Mouse (Mus musculus) right cerebral cortex, postnatal 14 days (tissue): ENCODE measurements around the gene Mrnip.

Experiments
- DNase-seq: peaks from one replicate; pipeline ENCODE4 v3.0.0; 2022

Mrnip gene

DNA sequence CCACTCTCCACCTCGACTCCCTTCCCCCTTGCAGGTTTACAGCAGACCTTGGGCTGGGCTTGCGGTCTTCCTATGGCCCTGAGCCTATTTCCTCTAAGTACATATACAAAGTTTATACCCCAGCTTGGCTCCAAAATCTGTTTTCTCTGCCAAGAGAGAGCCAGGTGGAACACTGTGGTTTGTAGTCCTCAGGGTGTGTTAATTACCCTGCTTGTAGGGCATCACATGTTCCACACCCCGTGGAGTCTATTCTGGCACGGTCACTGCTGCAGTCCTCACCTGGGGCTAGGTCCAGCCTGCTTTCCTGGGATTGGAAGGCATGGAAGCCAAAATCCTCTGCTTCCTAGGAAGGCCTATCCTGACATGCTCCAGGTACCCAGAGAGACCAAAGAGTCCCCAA is 53.5 kb downstream of the Mrnip start:
- no peak for DNase-seq

DNA sequence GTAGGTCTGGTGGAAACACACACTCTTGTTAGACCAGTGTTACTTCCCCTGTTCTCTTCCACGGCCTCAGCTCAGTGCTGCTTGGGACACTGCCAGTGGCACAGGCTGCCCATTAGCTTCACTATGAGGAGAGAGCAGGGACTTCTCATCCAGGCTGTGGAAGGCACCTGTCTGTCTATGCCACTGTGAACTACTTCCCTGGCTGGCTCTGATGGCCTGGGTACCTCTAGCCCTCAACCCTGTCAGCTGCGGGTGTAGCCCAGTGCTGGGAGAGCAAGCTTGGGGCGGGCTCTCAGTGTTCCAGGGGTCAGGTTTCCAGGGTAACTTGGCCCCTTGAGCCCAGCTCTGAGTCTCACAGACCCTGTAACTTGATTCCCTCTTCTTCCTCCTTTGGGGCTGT is 54.5 kb downstream of the Mrnip start:
- no peak for DNase-seq

DNA sequence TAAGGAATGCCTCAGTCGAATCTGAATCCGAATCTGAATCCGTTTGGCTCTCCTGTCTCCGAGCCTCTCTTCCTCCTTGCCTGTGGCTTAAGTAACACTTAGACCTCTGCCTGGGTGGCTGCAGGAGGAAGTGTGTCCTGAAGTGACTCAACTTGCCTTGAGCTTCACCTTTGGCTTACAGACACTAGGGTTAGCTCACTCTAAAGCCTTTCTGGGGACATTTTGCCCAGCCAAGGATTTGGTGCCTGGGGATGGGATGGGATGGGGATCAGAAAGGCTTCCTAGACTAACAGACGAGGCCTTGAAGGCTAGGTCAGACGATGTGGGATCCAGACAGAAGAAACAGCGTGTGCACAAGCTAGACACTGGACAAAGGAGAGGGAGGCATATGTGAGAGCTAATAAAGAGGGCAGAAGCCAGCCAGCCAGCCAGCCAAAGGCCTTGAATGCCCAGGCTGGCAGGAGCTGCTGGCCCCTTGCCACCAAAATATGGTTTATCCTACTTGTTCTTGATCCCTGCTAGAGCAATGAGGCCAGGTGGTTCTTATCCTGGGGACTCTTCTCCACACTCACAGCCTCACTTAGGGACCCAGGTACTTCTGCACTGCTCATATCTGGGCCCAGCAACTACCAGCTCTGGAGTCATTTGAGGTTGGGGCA is 55.1 kb downstream of the Mrnip start:
- DNase-seq, result no peak

DNA sequence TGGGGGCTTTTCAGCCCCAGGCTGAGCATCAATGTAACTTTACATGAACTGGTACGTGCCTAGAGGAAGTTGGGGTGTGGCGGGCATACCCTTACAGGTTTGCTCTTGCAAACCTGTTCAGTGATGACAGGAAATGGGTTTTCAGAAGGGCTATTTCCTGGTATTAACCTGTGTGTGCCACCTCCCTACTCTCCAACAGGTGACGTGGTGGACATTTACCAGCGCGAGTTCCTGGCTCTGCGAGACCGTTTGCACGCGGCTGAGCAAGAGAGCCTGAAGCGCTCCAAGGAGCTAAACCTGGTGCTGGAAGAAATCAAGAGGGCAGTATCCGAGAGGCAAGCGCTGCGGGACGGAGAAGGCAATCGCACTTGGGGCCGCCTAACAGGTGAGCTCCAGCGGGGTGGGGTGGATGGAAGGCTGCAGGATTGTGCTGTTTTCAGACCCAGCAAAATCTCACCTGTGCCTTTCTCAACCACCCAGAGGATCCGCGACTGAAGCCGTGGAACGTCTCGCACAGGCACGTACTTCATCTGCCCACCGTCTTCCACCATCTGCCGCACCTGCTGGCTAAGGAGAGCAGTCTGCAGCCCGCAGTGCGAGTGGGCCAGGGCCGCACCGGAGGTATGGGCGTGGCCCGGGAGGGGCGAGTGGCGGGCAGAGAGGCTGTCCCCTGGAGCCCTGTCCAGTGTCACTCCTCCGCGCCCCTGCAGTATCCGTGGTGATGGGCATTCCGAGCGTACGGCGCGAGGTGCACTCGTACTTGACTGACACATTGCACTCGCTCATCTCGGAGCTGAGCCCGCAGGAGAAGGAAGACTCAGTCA is 56.4 kb downstream of the Mrnip start:
- no peak for DNase-seq

DNA sequence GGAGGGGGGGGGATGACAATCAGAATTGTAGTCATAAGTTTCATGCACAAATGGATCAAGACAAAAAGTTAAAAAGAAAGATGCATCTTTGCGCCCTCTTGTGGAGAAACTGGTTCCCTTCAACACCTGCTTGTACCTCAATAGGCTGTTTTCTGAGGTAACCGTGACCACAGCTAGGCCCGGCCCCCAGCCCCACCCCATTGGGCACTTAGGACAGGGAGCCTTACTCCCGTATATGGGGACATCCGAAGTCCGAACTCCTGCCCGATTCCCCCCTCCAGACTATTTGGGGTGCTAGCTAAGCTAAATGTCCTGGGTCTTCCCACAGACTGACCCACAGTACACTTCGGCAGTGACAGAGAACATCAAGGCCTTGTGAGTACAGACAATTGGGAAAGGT is 57.2 kb downstream of the Mrnip start:
- no peak for DNase-seq

DNA sequence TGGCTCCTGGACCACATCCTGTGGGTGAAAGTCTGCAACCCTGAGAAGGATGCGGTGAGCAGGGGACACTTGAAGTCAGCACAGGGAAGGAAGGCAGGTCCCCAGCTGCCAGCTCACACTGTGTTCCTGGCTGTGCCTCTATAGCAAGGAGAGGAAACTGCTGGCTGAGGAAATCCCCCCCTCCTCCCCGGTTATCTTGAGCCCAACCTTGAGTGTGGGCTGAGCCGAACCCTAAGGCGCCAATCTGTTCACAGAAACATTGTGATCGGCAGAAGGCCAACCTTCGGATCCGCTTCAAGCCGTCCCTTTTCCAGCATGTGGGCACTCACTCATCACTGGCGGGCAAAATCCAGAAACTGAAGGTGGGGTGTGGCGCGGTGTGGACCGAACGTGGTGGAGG is 58.8 kb downstream of the Mrnip start:
- no peak for DNase-seq

DNA sequence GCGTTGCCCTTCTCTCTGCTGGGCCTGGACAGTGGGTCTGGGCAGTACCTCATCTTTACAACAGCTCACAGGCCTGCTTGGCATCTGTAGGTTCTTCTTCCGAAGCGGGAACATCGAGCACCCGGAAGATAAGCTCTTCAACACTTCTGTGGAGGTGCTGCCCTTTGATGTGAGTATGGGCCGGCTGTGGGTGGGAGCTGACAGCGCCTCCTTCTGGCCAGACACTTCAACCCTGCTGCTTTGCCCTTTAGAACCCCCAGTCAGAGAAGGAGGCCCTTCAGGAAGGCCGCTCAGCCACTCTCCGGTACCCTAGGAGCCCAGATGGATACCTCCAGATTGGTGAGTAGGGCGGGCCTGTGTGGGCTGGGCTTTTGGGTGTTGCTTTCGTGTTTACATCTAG is 59.7 kb downstream of the Mrnip start:
- no peak for DNase-seq

DNA sequence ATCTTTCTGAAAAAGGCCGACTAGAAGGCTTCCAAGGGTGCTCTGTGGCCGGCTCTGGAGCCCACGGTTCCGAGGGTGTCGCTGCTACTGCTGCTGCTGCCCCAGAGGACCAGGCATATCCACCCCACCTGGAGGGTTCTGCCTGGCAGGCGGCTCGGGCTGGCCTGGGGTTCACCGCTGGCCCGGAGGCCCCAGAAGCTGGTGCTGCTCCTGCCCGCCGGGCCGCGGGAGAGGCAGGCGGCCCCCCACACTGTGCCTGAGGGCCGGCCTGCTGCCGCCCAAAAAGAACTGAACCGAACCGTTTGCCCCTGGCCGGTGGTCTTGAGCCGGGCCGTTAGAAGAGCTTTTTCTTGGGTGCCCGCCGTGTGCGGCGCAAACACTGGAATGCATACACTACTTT is 60.4 kb downstream of the Mrnip start:
- no peak for DNase-seq

DNA sequence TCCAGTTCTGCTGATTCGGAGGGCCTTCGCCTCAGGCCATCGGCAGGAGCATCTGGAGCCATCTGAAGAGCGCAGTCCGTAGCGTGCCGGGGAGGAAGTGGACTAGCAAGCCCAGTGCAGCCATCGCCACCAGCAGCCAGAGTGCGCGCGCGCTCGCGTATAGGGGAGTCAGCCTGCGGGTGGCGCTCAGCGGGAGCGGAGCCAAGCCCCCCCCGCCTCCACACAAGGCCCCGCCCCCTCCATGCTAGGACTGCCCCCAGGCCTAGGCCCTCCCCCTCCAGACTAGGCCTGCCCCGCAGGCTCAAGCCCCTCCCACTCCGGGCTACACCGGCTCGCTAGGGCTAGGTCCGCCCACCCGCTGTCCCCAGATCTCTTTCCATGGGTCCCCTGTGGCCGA is 62.3 kb downstream of the Mrnip start:
- peak; percentile 89 for DNase-seq

DNA sequence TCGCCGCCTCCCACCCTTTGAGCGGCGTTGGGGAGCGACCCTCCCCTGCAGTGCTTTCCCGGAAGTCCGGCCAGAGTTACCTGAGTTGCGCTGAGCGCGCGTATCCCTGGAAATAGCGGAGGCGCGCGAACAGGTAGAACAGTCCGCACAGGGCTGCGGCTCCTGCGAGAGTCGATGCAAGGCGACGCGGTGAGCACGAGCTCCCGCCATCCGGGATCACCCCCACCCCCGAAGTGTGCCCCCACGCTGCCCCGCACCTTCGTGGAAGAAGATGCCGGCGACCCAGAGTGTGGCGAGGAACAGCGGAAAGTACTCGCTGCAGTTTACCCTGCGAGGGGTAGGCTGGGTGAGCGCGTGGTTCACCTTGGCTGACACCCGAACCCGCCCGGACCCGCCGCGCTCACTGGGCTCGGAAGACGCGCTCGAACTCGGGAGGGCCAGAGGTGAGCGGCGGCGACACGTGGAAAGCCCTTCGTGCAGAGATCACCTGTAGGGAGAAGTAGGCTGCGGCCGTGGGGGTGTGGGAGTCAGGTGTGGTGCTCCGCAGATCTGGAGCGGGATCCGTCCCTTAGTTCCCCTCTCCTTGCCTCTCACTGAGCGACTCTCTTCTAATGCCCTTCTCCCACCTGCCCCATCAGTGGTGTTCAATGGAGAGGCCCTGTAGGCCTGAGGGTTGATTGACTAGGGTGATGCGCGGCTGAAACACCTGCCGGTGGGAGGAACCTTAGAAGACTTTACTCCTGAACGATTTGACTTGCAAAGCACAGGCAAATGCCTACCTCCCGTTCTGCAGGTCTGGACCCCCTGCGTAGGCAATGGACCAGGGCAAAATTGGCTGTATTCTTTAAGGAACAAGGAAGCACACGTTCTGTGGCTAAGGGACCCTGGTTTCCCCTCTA is 62.9 kb downstream of the Mrnip start:
- no peak for DNase-seq

DNA sequence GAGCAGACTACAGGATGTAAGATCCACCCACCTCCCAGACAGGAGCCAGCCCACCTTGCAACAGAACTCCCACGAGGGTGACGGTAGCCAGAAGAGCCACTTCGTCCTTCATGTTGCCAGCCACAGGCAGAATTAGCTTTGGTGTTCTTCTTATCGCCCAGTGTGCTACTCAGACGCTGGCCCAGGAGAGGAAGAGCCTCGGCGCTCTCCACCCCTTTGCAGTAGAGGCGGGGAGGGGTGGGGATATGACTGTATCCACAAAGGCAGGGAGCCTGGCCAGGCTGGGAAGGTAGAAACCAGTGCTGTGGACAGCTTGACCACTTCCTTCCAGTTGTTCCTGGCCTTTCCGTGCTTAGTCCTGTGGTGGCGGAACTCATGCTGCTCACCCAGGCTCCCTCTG is 64.1 kb downstream of the Mrnip start, which contains the start of gene Ltc4s:
Gene Ltc4s, minus strand, starts transcription at position 293 of the 400 bp plus-strand sequence.
- no peak for DNase-seq

DNA sequence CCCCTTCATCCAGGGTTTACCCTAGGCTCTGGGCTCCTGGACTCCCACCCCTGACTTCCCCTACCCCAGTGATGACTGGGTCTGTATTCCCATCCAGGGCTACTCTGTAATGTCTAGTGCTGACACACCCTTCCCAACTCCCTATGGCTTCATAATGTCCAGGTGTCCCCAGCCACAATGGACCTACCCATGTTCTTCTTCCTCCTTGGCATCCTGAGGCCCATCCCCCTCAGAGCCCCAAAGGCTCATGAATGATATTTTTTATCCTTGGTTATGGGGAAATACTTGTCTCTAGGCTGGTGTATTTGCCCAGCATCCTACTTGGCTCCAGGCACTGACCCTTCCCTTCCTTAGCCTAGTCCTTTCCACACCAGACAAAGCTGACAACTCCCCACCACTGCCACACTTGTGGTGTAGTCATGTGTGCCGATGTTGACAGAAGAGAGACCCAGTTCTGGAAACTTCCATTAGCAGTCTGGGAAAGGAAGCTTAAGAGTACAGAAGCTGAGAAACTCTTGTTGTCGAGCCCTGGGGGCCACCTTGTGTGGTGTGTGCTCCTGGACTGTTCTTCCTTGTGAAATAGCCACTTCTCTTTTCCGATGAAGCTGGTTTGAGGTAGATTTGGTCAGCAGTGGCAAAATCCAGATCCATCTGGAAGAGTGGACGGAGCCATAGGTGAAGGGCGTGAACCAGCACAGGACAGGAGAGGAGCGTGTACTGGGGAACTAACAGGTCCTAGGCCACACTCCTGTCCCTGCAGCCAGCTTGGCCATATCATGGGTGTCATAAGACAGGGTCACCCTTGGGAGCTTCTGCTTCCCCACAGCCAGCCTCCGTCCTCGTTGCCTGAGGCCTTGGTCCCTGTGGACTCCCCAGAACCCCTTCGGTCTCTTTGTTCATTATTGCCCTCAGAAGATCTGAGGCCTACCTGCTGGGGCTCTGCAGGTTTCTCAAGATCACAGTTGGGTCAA is 64.9 kb downstream of the Mrnip start:
- DNase-seq, result no peak

DNA sequence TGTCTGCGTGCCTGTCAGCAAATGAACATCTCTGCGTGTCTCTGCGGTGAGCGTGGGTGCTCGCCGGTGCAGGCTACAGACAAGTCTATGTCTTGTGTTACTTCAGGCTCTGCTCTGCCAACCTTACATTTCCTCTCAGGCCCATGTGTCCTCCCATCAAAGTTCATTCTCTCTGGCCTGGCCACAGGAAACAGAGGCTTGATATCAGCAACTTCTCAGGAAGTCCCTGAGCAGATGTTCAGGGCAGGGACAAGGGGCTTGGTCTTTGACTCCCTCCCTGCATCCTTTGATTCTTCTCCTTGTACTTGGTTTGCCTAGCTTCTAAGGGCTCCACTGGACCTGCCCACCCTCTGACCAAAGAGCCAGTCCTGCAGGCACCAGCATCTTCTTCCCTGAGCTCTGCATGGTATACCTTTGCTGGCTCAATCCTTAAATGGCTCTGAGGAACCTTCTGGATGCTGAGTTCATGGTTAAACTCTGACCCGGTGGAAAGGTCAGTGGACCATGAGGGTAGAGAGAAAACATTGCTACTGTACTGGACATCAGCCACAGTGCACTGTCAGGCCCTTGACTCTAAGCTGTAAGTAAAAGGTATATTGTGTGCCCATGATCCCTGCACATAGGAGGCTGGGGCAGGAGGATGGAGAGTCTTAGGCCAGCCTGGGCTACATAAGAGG is 66.1 kb downstream of the Mrnip start:
- DNase-seq, result no peak

DNA sequence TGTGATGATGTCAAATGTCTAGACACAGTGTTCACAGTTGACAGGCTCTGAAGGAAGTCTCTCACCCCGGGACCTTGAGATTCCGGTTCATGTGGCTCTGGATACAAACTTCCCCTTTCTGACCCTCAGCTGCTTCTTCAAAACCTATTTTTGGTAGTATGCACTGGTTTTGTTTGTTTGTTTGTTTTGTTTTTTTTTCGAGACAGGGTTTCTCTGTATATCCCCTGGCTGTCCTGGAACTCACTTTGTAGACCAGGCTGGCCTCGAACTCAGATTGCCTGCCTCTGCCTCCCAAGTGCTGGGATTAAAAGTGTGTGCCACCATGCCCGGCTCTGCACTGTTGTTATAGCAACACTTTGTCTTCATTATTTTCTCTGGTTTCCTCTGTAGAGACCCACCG is 69.7 kb downstream of the Mrnip start:
- DNase-seq, result no peak

DNA sequence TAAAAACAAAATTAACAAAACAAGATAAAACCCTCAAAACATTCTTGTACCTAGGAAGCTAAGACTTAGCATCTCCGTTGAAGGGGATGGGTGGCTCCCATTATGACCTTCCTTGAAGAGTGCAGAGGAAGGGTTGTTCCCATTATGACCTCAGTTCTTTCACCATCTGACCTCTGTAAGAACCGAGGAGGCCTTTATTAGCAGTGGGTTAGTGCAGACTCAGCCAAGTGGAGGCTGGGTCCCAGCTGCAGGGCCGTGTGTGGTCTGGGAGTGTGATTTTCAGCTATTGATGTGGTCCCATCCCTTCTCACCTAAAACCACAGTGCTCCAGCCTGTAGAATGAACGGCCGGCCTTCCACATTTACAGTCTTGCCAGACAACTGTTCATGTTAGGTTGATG is 71.0 kb downstream of the Mrnip start:
- no peak for DNase-seq

DNA sequence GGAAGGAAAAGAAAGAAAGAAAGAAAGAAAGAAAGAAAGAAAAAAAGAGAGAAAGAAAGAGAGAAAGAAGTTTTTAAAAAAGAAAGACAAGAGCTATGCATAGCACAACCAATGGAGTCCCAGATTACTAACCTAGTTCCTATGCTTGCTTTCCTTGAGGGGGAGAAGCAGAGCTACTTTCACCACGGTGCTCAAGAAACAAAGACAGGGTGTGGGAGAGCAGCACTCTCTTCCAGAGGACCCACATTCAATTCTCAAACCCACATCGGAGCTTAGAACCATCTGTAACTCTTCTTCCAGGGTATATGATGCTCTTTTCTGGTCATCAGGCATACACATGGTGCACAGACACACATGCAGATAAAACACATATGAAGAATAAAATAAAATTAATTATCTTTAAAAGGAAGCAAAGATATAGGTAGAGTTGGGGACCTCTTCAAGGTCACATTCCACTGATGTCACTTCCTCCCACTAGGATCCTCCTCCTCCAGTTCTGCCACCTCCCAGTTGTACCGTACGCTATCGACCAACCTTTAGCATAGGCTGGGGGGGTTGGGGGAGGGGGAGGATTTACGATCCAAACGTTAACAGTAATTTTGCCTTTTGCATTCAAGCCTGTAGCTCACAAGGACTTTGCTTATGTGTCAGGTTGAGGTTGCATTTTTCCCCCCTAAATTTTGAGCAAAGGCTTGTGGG is 74.4 kb downstream of the Mrnip start:
- DNase-seq, result no peak
